Mouse (Mus musculus): ENCODE measurements around the gene Ager.

DNA sequence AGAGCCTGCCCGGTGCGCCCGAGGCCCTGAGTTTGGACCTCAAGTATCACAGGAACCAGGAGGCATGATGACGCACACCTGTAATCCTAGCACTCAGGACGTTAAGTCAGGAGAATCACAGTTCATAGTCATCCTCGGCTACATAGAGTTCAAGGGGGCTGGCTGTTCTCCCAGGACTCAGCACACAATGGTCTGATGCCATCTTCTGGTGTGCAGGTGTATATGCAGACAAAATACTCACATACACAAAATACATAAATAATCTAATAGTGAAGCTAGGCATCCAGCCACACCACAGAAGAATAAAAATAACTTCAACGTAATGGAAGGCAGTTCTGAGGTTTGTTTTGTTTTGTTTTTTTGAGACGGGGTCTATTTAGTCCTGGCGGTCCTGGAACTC is 25.5 kb downstream of the Ager start:
- TF ChIP-seq CTCF (IDR thresholded peaks at IDR 0.05; ENCODE audit: low read depth, low read length) = peak; percentile 32
- no peak for TF ChIP-seq POLR2A (IDR thresholded peaks at IDR 0.05; ENCODE audit: insufficient read depth, low read length)
- no peak for TF ChIP-seq EP300 (IDR thresholded peaks at IDR 0.05; ENCODE audit: insufficient read depth, low read depth, low read length)
